Mouse (Mus musculus) lung, postnatal 25 days (tissue): ENCODE data around the gene Cyp4a30b.
"Not testable (repeated sequence)": the region's sequence is repeated elsewhere in the genome, so short reads cannot be mapped to it uniquely, and the experiment has no call there.

Source experiments
- DNase-seq: peaks from one replicate; pipeline ENCODE4 v3.0.0; 2022; ENCODE audit warnings: low spot score

Gene Cyp4a30b

GRCm38 (mm10) chr4:115452304-115452703 is at the start of gene Cyp4a30b:
TSS of gene Cyp4a30b (plus strand) at chr4:115452604.
- DNase-seq, result no peak

DNA sequence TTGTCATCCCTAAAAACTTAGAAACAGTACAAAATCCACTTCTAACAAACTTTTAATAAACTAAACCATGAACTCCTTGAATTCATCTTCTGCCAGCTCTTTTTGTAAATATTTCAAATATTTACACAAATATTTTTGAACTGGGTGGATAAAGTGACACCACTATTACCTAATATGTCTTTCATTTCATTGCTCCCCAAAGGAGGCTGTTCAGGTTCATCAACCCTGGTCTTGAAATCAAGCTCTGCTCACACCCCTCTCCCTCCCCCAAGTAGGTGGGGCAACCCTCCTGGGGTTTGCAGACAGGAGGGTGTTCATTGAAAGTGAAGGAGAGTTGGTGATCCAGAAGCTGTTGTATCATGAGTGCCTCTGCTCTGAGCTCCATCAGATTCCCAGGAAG is 41.1 kb upstream of the Cyp4a30b start, which contains the start of gene Cyp4a12b:
Gene Cyp4a12b (plus strand): TSS at position 301 of the 400 bp plus-strand sequence.
- DNase-seq, result not testable (repeated sequence)

GRCm38 (mm10) chr4:115450577-115451137 is 1.7 kb upstream of the Cyp4a30b start:
- no peak for DNase-seq

DNA sequence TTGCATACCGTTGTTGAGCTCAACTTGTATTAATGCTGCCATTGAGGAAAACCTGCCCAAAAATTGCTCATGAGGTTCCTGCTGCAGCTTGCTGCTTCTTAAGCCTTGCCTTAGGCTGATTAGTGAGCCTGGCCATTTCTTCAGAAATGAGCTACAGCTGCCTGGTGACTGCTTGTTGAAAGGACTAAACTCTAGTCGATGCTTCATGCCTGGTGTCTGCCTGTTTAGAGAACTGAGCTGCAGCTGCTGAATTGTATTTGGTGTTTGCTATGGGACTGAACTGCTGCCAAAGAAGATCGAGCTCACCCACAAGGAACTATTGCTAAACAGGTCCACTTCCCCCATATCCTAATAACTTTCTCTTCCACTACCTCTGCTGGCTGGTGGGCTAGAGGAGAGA is 21.2 kb downstream of the Cyp4a30b start:
- DNase-seq, result not testable (repeated sequence)

DNA sequence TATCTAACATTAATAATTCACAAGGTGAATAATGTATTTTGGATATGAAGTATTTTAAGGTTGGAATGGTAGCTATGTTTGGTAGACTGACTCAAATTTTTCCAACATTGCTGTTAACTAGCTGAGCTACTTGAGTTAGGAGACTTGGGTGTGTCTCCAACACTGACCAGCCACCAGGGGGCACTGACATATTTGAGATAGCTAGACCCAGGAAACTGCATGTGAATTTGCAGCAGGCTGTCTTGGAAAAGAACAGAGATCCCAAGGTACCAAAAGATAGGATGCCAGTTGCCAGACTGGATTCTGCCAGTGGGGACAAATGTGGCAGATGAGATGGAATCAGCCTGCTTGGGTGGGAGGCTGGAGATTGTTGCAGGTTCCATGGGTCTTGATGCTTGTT is 23.6 kb downstream of the Cyp4a30b start:
- peak; percentile 36 for DNase-seq

DNA sequence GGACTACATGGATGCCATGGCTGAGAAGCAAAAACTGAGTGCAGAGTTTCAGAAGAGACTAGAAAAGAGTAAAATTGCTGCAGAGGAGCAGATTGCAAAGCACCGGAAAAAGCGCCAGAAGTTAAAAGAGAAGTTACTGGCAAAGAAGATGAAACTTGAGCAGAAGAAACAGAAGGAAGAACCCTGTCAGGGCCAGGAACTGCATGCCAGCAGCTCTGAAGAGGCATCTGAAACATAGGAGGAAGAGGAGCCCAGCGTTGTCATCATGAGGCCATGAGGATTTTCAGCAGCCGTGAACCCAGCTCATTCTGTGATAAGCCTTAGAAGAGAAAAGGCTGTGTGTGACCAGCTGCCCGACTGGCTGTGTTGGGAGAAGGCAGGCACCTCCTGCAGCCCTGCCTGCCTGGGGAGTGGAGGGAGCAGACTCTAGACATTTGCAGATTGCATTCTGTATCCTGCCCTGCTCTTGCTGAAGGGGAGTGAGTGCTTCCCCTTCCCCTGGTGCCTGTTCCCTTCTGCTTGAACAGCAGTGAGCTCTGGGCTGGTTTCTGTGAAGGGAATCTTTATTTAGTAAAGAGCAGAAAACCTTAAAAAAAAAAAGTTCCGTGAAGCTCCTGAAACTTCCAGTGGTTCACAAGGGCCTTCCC is 28.7 kb downstream of the Cyp4a30b start:
- no peak for DNase-seq

DNA sequence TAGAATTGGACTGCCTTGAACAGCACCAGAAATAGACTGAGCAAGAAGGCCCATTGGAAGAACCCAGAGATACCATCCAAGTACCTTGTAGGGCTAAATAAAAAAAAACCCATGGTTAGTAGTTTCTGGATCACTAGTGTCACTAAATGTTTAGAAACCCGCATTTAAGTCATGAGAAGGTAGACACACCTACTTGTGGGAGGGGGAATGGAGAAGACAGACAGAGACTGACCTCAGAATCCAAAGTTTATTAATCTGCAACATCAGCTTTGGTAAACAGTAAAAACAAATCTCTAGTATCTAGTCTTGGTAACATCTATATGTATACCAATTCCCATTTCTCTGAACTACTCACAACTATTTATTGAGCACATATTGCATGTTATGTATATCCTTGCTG is 43.6 kb downstream of the Cyp4a30b start, which contains the start of gene Cyp4a14:
Gene Cyp4a14 (minus strand): TSS at position 142 of the 400 bp plus-strand sequence.
- no peak for DNase-seq

GRCm38 (mm10) chr4:115497466-115497865 is 45.1 kb downstream of the Cyp4a30b start:
- DNase-seq, result no peak

DNA sequence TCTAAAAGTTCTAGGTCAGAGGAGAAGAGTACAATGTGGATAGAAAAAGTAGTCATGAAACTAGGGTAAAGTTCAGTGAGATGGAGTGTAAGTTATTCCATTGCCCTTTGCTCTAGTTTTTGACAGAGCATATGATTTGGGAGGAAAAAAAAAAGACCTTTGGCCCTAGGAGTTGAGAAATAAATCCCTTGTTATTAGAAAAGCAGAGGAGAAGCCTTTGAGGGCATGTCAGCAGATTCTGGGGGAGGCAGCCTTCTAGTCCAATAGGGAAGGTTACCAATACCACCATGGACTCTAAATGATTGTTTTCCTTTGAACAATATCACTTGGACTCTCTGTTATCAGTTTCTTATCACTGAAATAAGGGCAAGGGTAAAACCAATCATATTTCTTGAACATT is 61.6 kb downstream of the Cyp4a30b start:
- not testable (repeated sequence) for DNase-seq

- not testable (repeated sequence) for DNase-seq
These were observed 65.6 kb downstream of the Cyp4a30b start, which contains the start of gene Cyp4a10 for GRCm38 (mm10) chr4:115518000-115518399. TSS of gene Cyp4a10 (plus strand) at chr4:115518264.

DNA sequence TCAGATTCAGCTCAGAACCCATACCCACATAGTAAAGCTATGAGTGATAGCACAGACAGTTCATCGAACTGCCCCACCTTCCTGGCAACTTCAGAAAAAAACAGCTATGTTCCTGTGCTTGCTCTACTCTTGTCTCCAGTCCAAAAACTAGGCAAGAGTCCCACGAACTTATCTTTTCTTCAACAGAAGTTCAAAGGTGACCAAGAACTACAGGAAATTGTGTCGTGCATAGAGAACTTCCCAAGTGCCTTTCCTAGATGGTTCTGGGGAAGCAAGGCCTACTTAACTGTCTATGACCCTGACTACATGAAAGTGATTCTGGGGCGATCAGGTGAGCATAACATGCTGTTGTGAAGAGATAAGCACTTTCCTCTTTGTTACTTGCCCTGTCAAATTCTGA is 67.0 kb downstream of the Cyp4a30b start:
- no peak for DNase-seq
